Comparison of ENCODE assay signal across 8 mouse cellular contexts in genomic region chrX:99134891-99135290, GRCm38 (mm10). TPM values are rescaled to one million over a fixed set of nuclear protein-coding genes. Genes with fewer than 3 reads are reported as not detected.
DNase-seq lines count a peak whose midpoint lies in the region; ATAC-seq and TF ChIP-seq lines count a peak whose summit lies in the region.

No protein-coding gene starts in this region.

- ATAC-seq in embryonic facial prominence, embryonic 15.5 days (ENCODE audit: insufficient number of reproducible peaks, low FRiP score, low TSS enrichment, low read depth) = peak; percentile 41
- ATAC-seq in limb, embryonic 14.5 days (ENCODE audit: low FRiP score, low read depth) = peak; percentile 27; the same call in 1 of the 2 replicates
- peak; percentile 26 for ATAC-seq in midbrain, embryonic 16.5 days

- peak overlapping the region; percentile 56 for H3K4me2 ChIP-seq in embryonic facial prominence, embryonic 15.5 days (replicated peaks)
- peak overlapping the region; percentile 52 for H3K4me2 ChIP-seq in limb, embryonic 14.5 days (replicated peaks; ENCODE audit: low read depth, low read length, severe bottlenecking)
- peak overlapping the region; percentile 71 for H3K4me2 ChIP-seq in midbrain, embryonic 16.5 days (ENCODE audit: low read length)

- no peaks in the 10 kb centered on the region for H3K36me3 ChIP-seq in embryonic facial prominence, embryonic 15.5 days
- H3K36me3 ChIP-seq in heart, embryonic 10.5 days = no peaks in the 10 kb centered on the region
- H3K36me3 ChIP-seq in limb, embryonic 14.5 days (ENCODE audit: control insufficient read depth, insufficient read depth, low read length) = no peaks in the 10 kb centered on the region
- no peaks in the 10 kb centered on the region for H3K36me3 ChIP-seq in midbrain, embryonic 16.5 days (ENCODE audit: control insufficient read depth, insufficient read depth, low read length)

- H3K9ac ChIP-seq in embryonic facial prominence, embryonic 15.5 days = no peak overlapping the region
- no peak overlapping the region for H3K9ac ChIP-seq in limb, embryonic 14.5 days (ENCODE audit: low read depth, low read length, severe bottlenecking)
- H3K9ac ChIP-seq in midbrain, embryonic 16.5 days (ENCODE audit: low read depth, low read length) = 0 out of 2 replicates have a peak overlapping the region, but pooled peaks have one; percentile 30

- H3K27ac ChIP-seq in bone marrow macrophage, adult 2 months (ENCODE audit: insufficient read depth, low read depth, low read length) = no peak overlapping the region
- peak overlapping the region; percentile 82 for H3K27ac ChIP-seq in embryonic facial prominence, embryonic 15.5 days (replicated peaks)
- H3K27ac ChIP-seq in heart, embryonic 10.5 days = peak overlapping the region; percentile 90; the same call in 1 of the 2 replicates
- 0 out of 2 replicates have a peak overlapping the region, but pooled peaks have one; percentile 58 for H3K27ac ChIP-seq in limb, embryonic 14.5 days (replicated peaks; ENCODE audit: low read depth, low read length)
- H3K27ac ChIP-seq in midbrain, embryonic 16.5 days (ENCODE audit: low read length) = peak overlapping the region; percentile 63; the same call in 1 of the 2 replicates

- no peak for TF ChIP-seq POLR2A in bone marrow macrophage, adult 2 months (IDR thresholded peaks at IDR 0.05; ENCODE audit: borderline replicate concordance, low read depth, low read length)
- TF ChIP-seq POLR2A in limb, embryonic 14.5 days (IDR thresholded peaks at IDR 0.05; ENCODE audit: borderline replicate concordance, extremely low read depth, insufficient read depth, insufficient read length) = no peak

- peak; percentile 74 for TF ChIP-seq CTCF in bone marrow macrophage, adult 2 months (IDR thresholded peaks at IDR 0.05; ENCODE audit: low read depth, low read length)

- 21% methylated on average over 14 of the region's 14 CpGs for WGBS in embryonic facial prominence, embryonic 15.5 days
- WGBS in heart, embryonic 10.5 days = 15% methylated on average over 14 of the region's 14 CpGs
- 22% methylated on average over 14 of the region's 14 CpGs for WGBS in limb, embryonic 14.5 days
- WGBS in midbrain, embryonic 16.5 days = 14% methylated on average over 14 of the region's 14 CpGs

- DNase-seq in B cell, adult 2 months = peak; percentile 82 to 83
- DNase-seq in heart, embryonic 10.5 days (ENCODE audit: low spot score) = peak; percentile 85
- peak; percentile 92 for DNase-seq in kidney, adult 9 months
- peak; percentile 65 for DNase-seq in limb, embryonic 14.5 days (ENCODE audit: low spot score)
- peak; percentile 29 to 59 for DNase-seq in spleen, postnatal 14 days (ENCODE audit: low spot score in 2 of 2)

- H3K4me3 ChIP-seq in bone marrow macrophage, adult 2 months (ENCODE audit: insufficient read depth, low read length) = peak overlapping the region; percentile 51; the same call in 1 of the 2 replicates
- H3K4me3 ChIP-seq in embryonic facial prominence, embryonic 15.5 days (replicated peaks) = peak overlapping the region; percentile 65
- peak overlapping the region; percentile 71 for H3K4me3 ChIP-seq in heart, embryonic 10.5 days
- H3K4me3 ChIP-seq in limb, embryonic 14.5 days (replicated peaks; ENCODE audit: low read length) = peak overlapping the region; percentile 61; the same call in 1 of the 2 replicates
- peak overlapping the region; percentile 59 for H3K4me3 ChIP-seq in midbrain, embryonic 16.5 days (ENCODE audit: low read depth, low read length)

- peaks cover 7% of the 10 kb centered on the region; the same call in 1 of the 2 replicates for H3K27me3 ChIP-seq in embryonic facial prominence, embryonic 15.5 days
- peaks cover 79% of the 10 kb centered on the region for H3K27me3 ChIP-seq in heart, embryonic 10.5 days (ENCODE audit: insufficient read depth, poor library complexity, severe bottlenecking)
- H3K27me3 ChIP-seq in limb, embryonic 14.5 days (ENCODE audit: control insufficient read depth, insufficient read depth, low read length) = no peaks in the 10 kb centered on the region; the same call in 1 of the 2 replicates
- peaks cover 5% of the 10 kb centered on the region; the same call in 1 of the 2 replicates for H3K27me3 ChIP-seq in midbrain, embryonic 16.5 days (ENCODE audit: control insufficient read depth, insufficient read depth, low read depth, low read length)

- no peaks in the 10 kb centered on the region for H3K9me3 ChIP-seq in embryonic facial prominence, embryonic 15.5 days (replicated peaks)
- H3K9me3 ChIP-seq in heart, embryonic 10.5 days = no peaks in the 10 kb centered on the region
- H3K9me3 ChIP-seq in limb, embryonic 14.5 days (ENCODE audit: control insufficient read depth, low read length) = no peaks in the 10 kb centered on the region
- H3K9me3 ChIP-seq in midbrain, embryonic 16.5 days (replicated peaks; ENCODE audit: control insufficient read depth, low read length, poor library complexity, severe bottlenecking) = no peaks in the 10 kb centered on the region

- H3K4me1 ChIP-seq in bone marrow macrophage, adult 2 months (ENCODE audit: control insufficient read depth, insufficient read depth, low read length) = no peaks in the 10 kb centered on the region
- H3K4me1 ChIP-seq in embryonic facial prominence, embryonic 15.5 days = peaks cover 6% of the 10 kb centered on the region
- H3K4me1 ChIP-seq in heart, embryonic 10.5 days = peaks cover 20% of the 10 kb centered on the region
- peaks cover 6% of the 10 kb centered on the region; the same call in 1 of the 2 replicates for H3K4me1 ChIP-seq in limb, embryonic 14.5 days (ENCODE audit: control insufficient read depth, insufficient read depth, low read length)
- peaks cover 11% of the 10 kb centered on the region; the same call in 1 of the 2 replicates for H3K4me1 ChIP-seq in midbrain, embryonic 16.5 days (ENCODE audit: control insufficient read depth, insufficient read depth, low read length)

RNA-seq across cellular contexts. Expression of gene Efnb1, which starts 1.0 kb away (rescaled TPM):
- 1.9 and 2.7 TPM in 2 replicates for polyA plus RNA-seq in bone marrow macrophage, adult 2 months (2012; ENCODE audit: insufficient read depth, insufficient read length, missing spikeins)
- polyA plus RNA-seq in embryonic facial prominence, embryonic 15.5 days (2015; fragmentation: Nextera tagmentation; extraction: Ambion mirVana) = 52.8 and 55.7 TPM in 2 replicates
- polyA plus RNA-seq in heart, embryonic 10.5 days (2016; fragmentation: Nextera tagmentation; extraction: Ambion mirVana) = 20.3 and 33.1 TPM in 2 replicates
- 57.5 and 66.6 TPM in 2 replicates for polyA plus RNA-seq in limb, embryonic 14.5 days (2012; rRNA removed)
- polyA plus RNA-seq in limb, embryonic 14.5 days (2014; fragmentation: Nextera tagmentation; extraction: Ambion mirVana) = 36.9 and 42.8 TPM in 2 replicates
- 15.6 and 19.6 TPM in 2 replicates for polyA plus RNA-seq in midbrain, embryonic 16.5 days (2015; fragmentation: Nextera tagmentation; extraction: Ambion mirVana)
